Mouse (Mus musculus) embryonic facial prominence, embryonic 11.5 days (tissue): ENCODE measurements around the gene Ror1. TPM values are rescaled to one million over a fixed set of nuclear protein-coding genes. Genes with fewer than 3 reads are reported as not detected.

Source experiments
- ATAC-seq: fragments of 200-750 bp; cut with Nextera tagmentation; replicated peaks from 2 replicates; pipeline ENCODE4 v1.8.0; 2017; ENCODE audit warnings: low read depth; ENCODE audit not compliant: insufficient number of reproducible peaks, low FRiP score, low TSS enrichment
- DNase-seq: peaks from one replicate; pipeline ENCODE4 v3.0.0-alpha.2; 2015; ENCODE audit warnings: low spot score
- H3K27ac ChIP-seq: fragments of 300-500 bp; sonication (generic); replicated peaks from 2 replicates; pipeline ENCODE4 v1.5.1; 2014; ENCODE audit warnings: mild to moderate bottlenecking, low read depth, low read length, control low read depth
- H3K27me3 ChIP-seq: fragments of 300-500 bp; sonication (generic); 2 replicates; pipeline ENCODE4 v1.6.1; 2014; ENCODE audit warnings: mild to moderate bottlenecking, low read length, moderate library complexity, mixed read lengths; ENCODE audit not compliant: control insufficient read depth, insufficient read depth
- H3K36me3 ChIP-seq: fragments of 300-500 bp; sonication (generic); replicated peaks from 2 replicates; pipeline ENCODE4 v1.6.1; 2014; ENCODE audit warnings: low read depth, mild to moderate bottlenecking, low read length, moderate library complexity, mixed read lengths; ENCODE audit not compliant: control insufficient read depth, insufficient read depth
- H3K4me1 ChIP-seq: fragments of 300-500 bp; sonication (generic); 2 replicates; pipeline ENCODE4 v1.6.1; 2014; ENCODE audit warnings: low read length, mixed read lengths; ENCODE audit not compliant: control insufficient read depth, insufficient read depth
- H3K4me2 ChIP-seq: fragments of 300-500 bp; sonication (generic); 2 replicates; pipeline ENCODE4 v1.6.1; 2014; ENCODE audit warnings: low read depth, mild to moderate bottlenecking, control low read depth, low read length, moderate library complexity
- H3K4me3 ChIP-seq: fragments of 300-500 bp; sonication (generic); 2 replicates; pipeline ENCODE4 v1.5.1; 2014; ENCODE audit warnings: low read depth, low read length, control low read depth
- H3K9ac ChIP-seq: fragments of 300-500 bp; sonication (generic); replicated peaks from 2 replicates; pipeline ENCODE4 v1.6.1; 2014; ENCODE audit warnings: mild to moderate bottlenecking, control low read depth, low read length
- H3K9me3 ChIP-seq: fragments of 300-500 bp; sonication (generic); replicated peaks from 2 replicates; pipeline ENCODE4 v1.6.1; 2016; ENCODE audit warnings: mild to moderate bottlenecking, low read length, inconsistent platforms, mixed read lengths; ENCODE audit not compliant: control insufficient read depth
- WGBS: fragments of 180-500 bp; shearing (Covaris S2); extraction: QIAGEN DNeasy Blood & Tissue Kit; methylation state at CpG from one replicate; pipeline ENCODE4 v1.1.7; 2014; 5-methylcytosine and 5-hydroxymethylcytosine counted together
- polyA plus RNA-seq: library from polyadenylated mRNA; unstranded; fragments of >200 nt; fragmentation: Nextera tagmentation; extraction: Ambion mirVana; gene quantifications from 2 replicates; pipeline ENCODE4 v1.2.1, GENCODE M21; 2014

Ror1 gene
- polyA plus RNA-seq, 1 experiment from 2014 or later = 17.3 TPM

- Histone ChIP-seq H3K9ac (no peak overlapping the region), H3K27ac (0 out of 2 replicates have a peak overlapping the region, but pooled peaks have one; percentile 13), H3K27me3 (no peaks in the 10 kb centered on the region), H3K36me3 (no peaks in the 10 kb centered on the region), H3K9me3 (no peaks in the 10 kb centered on the region), H3K4me3 (no peak overlapping the region), H3K4me1 (no peaks in the 10 kb centered on the region), H3K4me2 (no peak overlapping the region)
- DNase-seq (no peak), ATAC-seq (no peak)
- WGBS = 52% methylated on average over 4 of the region's 4 CpGs
These were observed 340.6 kb downstream of the Ror1 start for GRCm38 (mm10) chr4:100436169-100436547.

DNA sequence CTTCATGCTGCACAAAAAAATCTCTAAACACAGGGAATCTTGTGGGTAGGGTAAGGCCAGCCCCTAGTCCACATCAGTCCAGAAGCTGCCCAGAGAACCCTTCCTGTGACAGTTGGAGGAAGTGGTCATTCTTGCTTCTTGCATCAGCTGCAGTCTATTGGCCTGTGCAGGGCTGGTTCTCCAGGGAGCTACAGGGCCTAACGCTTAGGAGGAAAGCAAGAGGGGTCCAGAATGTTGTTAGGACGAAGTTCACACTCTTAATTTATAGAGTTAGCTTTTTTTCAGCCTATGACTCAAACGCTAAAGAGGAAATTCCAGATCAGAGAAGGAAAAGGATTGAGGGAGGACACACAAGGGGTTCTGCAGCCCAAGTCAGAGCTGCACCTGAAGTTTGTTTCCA lies 351.3 kb downstream of the Ror1 start:
- no peaks in the 10 kb centered on the region for H3K4me1 ChIP-seq
- no peak overlapping the region for H3K9ac ChIP-seq
- no peaks in the 10 kb centered on the region for H3K9me3 ChIP-seq
- H3K4me3 ChIP-seq = no peak overlapping the region
- DNase-seq (no peak), ATAC-seq (no peak)
- no peak overlapping the region for H3K27ac ChIP-seq
- H3K4me2 ChIP-seq = no peak overlapping the region
- no peaks in the 10 kb centered on the region for H3K36me3 ChIP-seq
- WGBS = 68% methylated on average over 3 of the region's 3 CpGs
- no peaks in the 10 kb centered on the region for H3K27me3 ChIP-seq

GRCm38 (mm10) chr4:100462493-100463120 lies 367.0 kb downstream of the Ror1 start:
- H3K9ac ChIP-seq = no peak overlapping the region
- ATAC-seq (peak; percentile 56; the same call in 1 of the 2 replicates), DNase-seq (peak; percentile 87)
- no peaks in the 10 kb centered on the region for H3K27me3 ChIP-seq
- WGBS = 26% methylated on average over 9 of the region's 9 CpGs
- H3K4me1 ChIP-seq = no peaks in the 10 kb centered on the region
- no peaks in the 10 kb centered on the region for H3K36me3 ChIP-seq
- H3K4me3 ChIP-seq = no peak overlapping the region
- H3K27ac ChIP-seq = no peak overlapping the region
- H3K9me3 ChIP-seq = no peaks in the 10 kb centered on the region
- H3K4me2 ChIP-seq = no peak overlapping the region

GRCm38 (mm10) chr4:100478592-100479321 lies 383.2 kb downstream of the Ror1 start, which contains the start of gene Ube2u:
Ube2u (plus strand) TSS chr4:100478849.
- H3K9ac ChIP-seq = no peak within 1 kb of the TSS
- peak; percentile 75; the same call in 1 of the 2 replicates for ATAC-seq
- H3K27ac ChIP-seq = no peak within 1 kb of the TSS
- whole genome bisulfite sequencing = 30% methylated on average over 15 of the region's 15 CpGs
- peak within 1 kb of the TSS; percentile 38 for H3K4me2 ChIP-seq
- no peaks in the 10 kb centered on the region for H3K27me3 ChIP-seq
- no peaks in the 10 kb centered on the region for H3K36me3 ChIP-seq
- DNase-seq = peak; percentile 86
- no peaks in the 10 kb centered on the region for H3K9me3 ChIP-seq
- peak within 1 kb of the TSS; percentile 25 for H3K4me3 ChIP-seq
- no peaks in the 10 kb centered on the region for H3K4me1 ChIP-seq

- no peak overlapping the region for H3K4me3 ChIP-seq
- DNase-seq (no peak), ATAC-seq (no peak)
- no peak overlapping the region for H3K4me2 ChIP-seq
- H3K27ac ChIP-seq = no peak overlapping the region
- no peaks in the 10 kb centered on the region for H3K36me3 ChIP-seq
- no peak overlapping the region for H3K9ac ChIP-seq
- no peaks in the 10 kb centered on the region for H3K4me1 ChIP-seq
- no peaks in the 10 kb centered on the region for H3K27me3 ChIP-seq
- WGBS = 90% methylated on average over 3 of the region's 3 CpGs
- H3K9me3 ChIP-seq = no peaks in the 10 kb centered on the region
These were observed 392.9 kb downstream of the Ror1 start for GRCm38 (mm10) chr4:100488447-100488846.

Other genes starting within 250 kb of the Ror1 start
- gene Pgm1, start 166.4 kb upstream of the Ror1 start, polyA plus RNA-seq = 53.8 and 58.2 TPM in 2 replicates
- 50.1 and 56.8 TPM in 2 replicates for gene Itgb3bp, start 166.0 kb upstream of the Ror1 start, polyA plus RNA-seq